Mouse (Mus musculus) bone marrow, adult 2 months (tissue): ENCODE data around the gene 1500009C09Rik.

Source experiments
- CTCF ChIP-seq: fragments of 200-500 bp; IDR thresholded peaks from 2 replicates; pipeline ENCODE4 v1.5.1; 2011; ENCODE audit warnings: low read length, control low read depth; ENCODE audit not compliant: control insufficient read depth, insufficient read depth
- POLR2A ChIP-seq: fragments of 200-500 bp; IDR thresholded peaks from 2 replicates; pipeline ENCODE4 v1.6.1; 2011; ENCODE audit warnings: low read depth, mild to moderate bottlenecking, control low read depth, low read length, borderline replicate concordance; ENCODE audit not compliant: control insufficient read depth

GRCm38 (mm10) chr15:82208307-82208706, 43.9 kb upstream of the 1500009C09Rik start:
- TF ChIP-seq CTCF, result no peak
- TF ChIP-seq POLR2A, result no peak
